Mouse (Mus musculus): ENCODE data around the gene Tax1bp1.

The Tax1bp1 gene

DNA sequence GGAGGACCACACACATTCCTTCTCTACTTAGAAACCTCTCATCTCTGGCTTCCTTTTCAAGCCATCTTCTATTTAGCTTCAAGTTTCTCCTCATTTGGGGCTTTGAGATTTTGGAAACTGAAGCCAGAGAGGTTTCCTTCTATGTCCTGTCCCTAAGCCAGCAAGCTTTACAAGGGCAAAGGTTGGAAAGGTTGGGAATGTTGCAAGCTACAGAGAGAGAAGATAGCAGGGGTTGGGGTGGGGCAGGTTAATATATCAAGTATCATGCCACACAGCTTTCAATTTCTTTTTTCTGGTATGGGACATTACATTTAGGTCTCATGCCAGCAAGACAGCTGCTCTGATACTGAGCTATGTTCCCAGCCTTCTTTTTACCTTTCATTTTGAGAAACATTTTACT lies 8.2 kb upstream of the Tax1bp1 start:
- no peak for DNase-seq (ENCODE audit: low spot score)

DNA sequence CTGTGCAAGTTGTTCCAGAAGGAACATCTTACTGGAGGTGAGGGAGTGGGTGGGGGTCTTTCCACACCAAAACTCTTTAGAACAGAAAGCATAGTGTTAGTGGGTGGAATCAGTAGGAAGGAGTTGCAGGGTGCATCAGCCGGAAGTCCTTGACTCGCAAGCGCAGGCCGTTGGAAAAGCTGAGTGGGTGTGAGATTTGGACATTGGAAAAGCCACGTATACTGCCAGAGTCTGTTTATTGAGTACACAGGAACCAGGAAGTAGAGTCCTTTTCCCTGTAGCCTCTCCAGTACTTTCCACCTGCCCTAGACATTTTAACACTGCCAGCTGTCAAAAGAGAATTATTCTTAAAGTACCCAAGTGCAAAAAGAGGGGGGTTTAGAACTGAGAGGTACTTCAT lies 5.7 kb upstream of the Tax1bp1 start:
- no peak for DNase-seq (ENCODE audit: low spot score)

GRCm38 (mm10) chr6:52712563-52712962 lies 966 bp upstream of the Tax1bp1 start:
- DNase-seq (ENCODE audit: low spot score): no peak

- DNase-seq (ENCODE audit: low spot score): peak; percentile 77
Measured at GRCm38 (mm10) chr6:52713897-52714509, 474 bp downstream of the Tax1bp1 start.

DNA sequence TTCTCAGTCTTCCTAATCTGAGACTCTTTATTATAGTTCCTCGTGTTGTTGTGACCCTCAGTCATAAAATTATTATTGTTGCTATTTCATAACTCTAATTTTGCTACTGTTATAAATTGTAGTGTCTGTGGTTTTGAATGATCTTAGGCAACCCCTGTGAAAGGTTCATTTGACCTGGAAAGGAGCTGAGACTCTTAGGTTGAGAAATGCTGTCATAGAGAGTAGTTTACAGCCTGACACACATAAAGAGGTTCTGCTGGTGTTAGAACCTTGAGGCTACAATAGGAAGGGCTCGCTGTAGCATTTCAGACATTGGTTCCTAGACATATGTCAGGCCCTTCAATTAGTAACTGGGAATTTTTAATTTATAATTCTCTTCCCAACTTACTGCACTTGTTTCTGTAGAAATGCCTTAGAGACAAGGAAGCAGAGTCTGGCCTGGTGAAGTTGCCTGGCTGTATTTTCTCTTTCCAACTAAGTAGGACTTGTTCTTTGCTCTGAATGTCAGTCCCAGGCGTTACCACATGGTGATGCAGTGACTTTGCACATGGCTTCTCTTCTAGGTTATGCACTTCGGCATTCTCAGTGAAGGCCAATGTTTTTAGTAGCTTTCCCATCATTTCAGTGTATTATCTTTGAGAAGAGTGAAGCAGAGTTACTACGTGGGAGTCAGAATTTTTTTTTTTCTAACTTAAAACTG lies 4.1 kb downstream of the Tax1bp1 start:
- DNase-seq (ENCODE audit: low spot score): no peak

- DNase-seq (ENCODE audit: low spot score): peak; percentile 35
Measured at GRCm38 (mm10) chr6:52724805-52725439, 11.4 kb downstream of the Tax1bp1 start.

- DNase-seq (ENCODE audit: low spot score): no peak
Measured at GRCm38 (mm10) chr6:52730338-52730737, 16.8 kb downstream of the Tax1bp1 start.

GRCm38 (mm10) chr6:52734630-52735029 lies 21.1 kb downstream of the Tax1bp1 start:
- no peak for DNase-seq (ENCODE audit: low spot score)

GRCm38 (mm10) chr6:52752832-52753231 lies 39.3 kb downstream of the Tax1bp1 start:
- no peak for DNase-seq (ENCODE audit: low spot score)

DNA sequence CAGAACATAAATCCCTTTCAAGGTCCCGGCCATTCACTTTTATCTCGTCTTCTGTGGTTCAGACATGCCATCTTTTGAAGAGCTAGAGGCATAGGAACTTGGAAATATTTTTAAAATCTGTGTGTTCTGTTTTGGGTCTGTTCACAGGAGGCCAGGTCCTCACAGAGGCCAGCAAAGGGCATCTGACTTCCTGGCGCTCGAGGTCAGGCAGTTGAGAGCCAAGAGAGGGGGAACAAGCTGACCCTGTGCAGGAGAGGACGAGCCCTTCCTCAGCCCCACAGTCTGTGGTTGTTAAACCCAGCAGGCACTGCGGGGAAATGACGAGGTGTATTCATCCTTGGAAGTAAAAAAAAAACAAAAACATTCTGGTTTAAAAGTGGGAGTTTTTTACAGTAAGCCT lies 51.7 kb downstream of the Tax1bp1 start:
- DNase-seq (ENCODE audit: low spot score): no peak

GRCm38 (mm10) chr6:52770789-52771188 lies 57.3 kb downstream of the Tax1bp1 start:
- no peak for DNase-seq (ENCODE audit: low spot score)

DNA sequence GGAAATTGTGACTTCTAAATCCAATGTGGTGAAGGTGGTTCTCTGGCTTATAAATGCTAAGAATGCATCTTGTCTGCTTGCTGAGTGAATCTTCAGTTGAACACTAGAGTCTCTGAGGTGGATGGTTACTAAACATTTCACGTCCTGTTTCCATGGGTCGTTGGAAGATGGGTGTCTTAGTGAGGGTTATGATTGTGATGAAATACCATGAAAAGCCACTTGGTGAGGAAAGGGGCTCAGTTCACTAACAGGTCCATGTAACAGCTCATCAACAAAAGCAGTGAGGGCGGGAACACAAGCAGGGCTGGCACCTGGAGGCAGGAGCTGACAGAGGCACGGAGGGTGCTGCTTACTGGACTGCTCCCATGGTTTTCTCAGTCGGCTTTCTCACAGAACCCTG lies 59.6 kb downstream of the Tax1bp1 start:
- no peak for DNase-seq (ENCODE audit: low spot score)

- no peak for DNase-seq (ENCODE audit: low spot score)
Measured at GRCm38 (mm10) chr6:52775350-52775749, 61.8 kb downstream of the Tax1bp1 start.

DNA sequence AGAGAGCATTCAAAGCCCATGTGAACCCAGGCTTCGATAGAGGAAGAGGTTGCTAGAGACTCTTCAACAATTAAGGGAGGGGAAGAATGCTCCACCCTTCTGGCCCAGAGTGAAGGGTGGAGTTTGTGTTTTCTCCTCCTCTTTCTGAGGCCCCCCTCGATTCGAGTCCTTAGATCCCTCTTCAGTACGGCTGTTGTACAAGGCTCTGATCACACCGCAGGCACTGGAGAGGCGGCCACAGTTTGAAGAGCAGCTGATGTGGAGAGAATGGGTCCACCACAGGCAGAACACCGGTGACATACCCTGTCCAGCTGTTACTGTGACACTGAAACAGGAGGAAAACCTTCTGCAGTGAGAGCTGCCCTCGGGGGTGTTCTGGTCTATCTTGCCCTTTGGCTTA lies 62.4 kb downstream of the Tax1bp1 start:
- DNase-seq (ENCODE audit: low spot score): no peak

- no peak for DNase-seq (ENCODE audit: low spot score)
Measured at GRCm38 (mm10) chr6:52777034-52777433, 63.5 kb downstream of the Tax1bp1 start.

DNA sequence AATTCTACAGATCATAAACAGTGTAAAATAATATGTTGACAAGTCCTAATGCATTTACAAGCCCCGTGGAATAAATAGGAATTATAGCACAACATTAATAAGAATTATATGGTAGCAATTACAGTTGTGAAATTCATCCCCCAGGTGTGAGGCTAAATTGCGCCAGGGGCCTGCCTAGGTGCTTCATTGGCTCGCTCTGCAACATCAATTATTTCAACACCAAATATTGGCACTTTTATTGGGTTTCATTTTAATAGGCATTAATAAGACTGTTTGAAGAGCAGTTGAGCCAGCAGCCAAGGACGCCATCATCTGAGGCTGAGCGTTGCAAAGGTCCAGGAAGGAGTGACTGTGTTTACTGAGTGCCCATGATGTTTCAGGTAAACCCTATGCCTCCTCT lies 65.0 kb downstream of the Tax1bp1 start:
- no peak for DNase-seq (ENCODE audit: low spot score)

GRCm38 (mm10) chr6:52779546-52779945 lies 66.0 kb downstream of the Tax1bp1 start:
- DNase-seq (ENCODE audit: low spot score): no peak

GRCm38 (mm10) chr6:52790316-52790715 lies 76.8 kb downstream of the Tax1bp1 start:
- DNase-seq (ENCODE audit: low spot score): no peak

- DNase-seq (ENCODE audit: low spot score): no peak
Measured at GRCm38 (mm10) chr6:52790781-52791180, 77.3 kb downstream of the Tax1bp1 start.

DNA sequence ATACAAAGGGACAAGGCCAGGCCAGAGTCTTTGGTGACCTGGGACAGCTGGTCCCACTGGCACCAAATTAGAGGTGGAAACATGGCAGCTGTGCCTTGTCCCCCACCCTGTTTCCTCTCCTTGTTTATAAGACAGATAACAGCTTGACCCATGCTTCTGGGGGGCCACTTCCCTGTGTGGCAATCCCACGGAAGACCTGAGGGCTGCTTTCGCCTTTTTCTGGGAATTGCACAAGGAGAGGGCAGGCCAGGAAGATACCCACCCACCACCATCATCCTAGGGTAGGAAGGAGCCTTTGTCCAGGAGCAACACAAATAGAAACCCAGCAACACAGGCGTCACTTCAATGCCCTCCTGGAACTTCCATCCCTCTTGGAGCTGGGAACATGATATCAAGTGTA lies 78.9 kb downstream of the Tax1bp1 start:
- DNase-seq (ENCODE audit: low spot score): no peak

- no peak for DNase-seq (ENCODE audit: low spot score)
Measured at GRCm38 (mm10) chr6:52795029-52795841, 81.7 kb downstream of the Tax1bp1 start.

- no peak for DNase-seq (ENCODE audit: low spot score)
Measured at GRCm38 (mm10) chr6:52796035-52796598, 82.6 kb downstream of the Tax1bp1 start.
